Mouse (Mus musculus): Measurements from ENCODE around the gene Papola. TPM values are rescaled to one million over a fixed set of nuclear protein-coding genes. Genes with fewer than 3 reads are reported as not detected.

The Papola gene
- polyA plus RNA-seq, 1 experiment from 2014 or later, result 164 TPM

- Histone ChIP-seq H3K9me3 (replicated peaks; ENCODE audit: control insufficient read depth, low read length) (no peaks in the 10 kb centered on the region), H3K27me3 (replicated peaks; ENCODE audit: control insufficient read depth, insufficient read depth, low read length) (no peaks in the 10 kb centered on the region), H3K9ac (ENCODE audit: low read length) (no peak overlapping the region; the same call in 1 of the 2 replicates), H3K36me3 (ENCODE audit: control insufficient read depth, insufficient read depth, low read length) (peaks cover 15% of the 10 kb centered on the region), H3K4me1 (ENCODE audit: control insufficient read depth, insufficient read depth, low read length) (peaks cover 9% of the 10 kb centered on the region; the same call in 1 of the 2 replicates), H3K4me2 (ENCODE audit: low read length) (no peak overlapping the region), H3K27ac (ENCODE audit: low read depth, low read length) (peak overlapping the region; percentile 66), H3K4me3 (ENCODE audit: low read depth, low read length) (no peak overlapping the region)
- ATAC-seq, result peak; percentile 49; the same call in 1 of the 2 replicates
- peak; percentile 66 for DNase-seq (ENCODE audit: low spot score)
- 51% methylated on average over 12 of the region's 12 CpGs for WGBS
Measured at GRCm38 (mm10) chr12:105843243-105844005, 58.9 kb downstream of the Papola start.

DNA sequence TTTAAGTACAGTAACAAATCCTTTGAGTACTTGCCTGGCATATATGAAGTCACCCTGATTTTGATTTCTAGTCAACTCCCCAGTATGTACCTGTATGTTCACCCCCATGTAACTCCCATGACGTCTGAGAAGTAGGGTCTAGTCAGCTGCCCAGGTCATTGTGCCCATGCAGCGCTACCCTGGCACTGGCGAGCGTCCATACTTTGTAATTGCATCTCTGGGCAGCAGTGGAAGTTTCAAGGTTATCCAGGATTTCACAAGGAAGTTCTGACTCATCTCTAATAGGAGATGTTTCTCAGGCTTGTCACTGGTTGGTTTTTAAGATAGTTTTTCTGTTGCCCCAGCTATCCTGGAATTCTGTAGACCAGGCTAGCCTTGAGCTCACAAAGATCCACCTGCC, 59.9 kb downstream of the Papola start:
- Histone ChIP-seq H3K4me1 (ENCODE audit: control insufficient read depth, insufficient read depth, low read length) (peaks cover 9% of the 10 kb centered on the region; the same call in 1 of the 2 replicates), H3K27me3 (replicated peaks; ENCODE audit: control insufficient read depth, insufficient read depth, low read length) (no peaks in the 10 kb centered on the region), H3K9ac (ENCODE audit: low read length) (no peak overlapping the region), H3K9me3 (replicated peaks; ENCODE audit: control insufficient read depth, low read length) (no peaks in the 10 kb centered on the region), H3K4me3 (ENCODE audit: low read depth, low read length) (no peak overlapping the region), H3K27ac (ENCODE audit: low read depth, low read length) (0 out of 2 replicates have a peak overlapping the region, but pooled peaks have one; percentile 14), H3K4me2 (ENCODE audit: low read length) (no peak overlapping the region), H3K36me3 (ENCODE audit: control insufficient read depth, insufficient read depth, low read length) (peaks cover 13% of the 10 kb centered on the region)
- WGBS, result 90% methylated on average over 4 of the region's 4 CpGs
- DNase-seq (ENCODE audit: low spot score) (no peak), ATAC-seq (no peak)

GRCm38 (mm10) chr12:105849102-105849501, 64.6 kb downstream of the Papola start:
- DNase-seq (ENCODE audit: low spot score) (no peak), ATAC-seq (no peak)
- H3K4me2 ChIP-seq (ENCODE audit: low read length), result no peak overlapping the region
- H3K4me3 ChIP-seq (ENCODE audit: low read depth, low read length), result no peak overlapping the region
- no peak overlapping the region for H3K9ac ChIP-seq (ENCODE audit: low read length)
- H3K4me1 ChIP-seq (ENCODE audit: control insufficient read depth, insufficient read depth, low read length), result peaks cover 6% of the 10 kb centered on the region; the same call in 1 of the 2 replicates
- H3K27ac ChIP-seq (ENCODE audit: low read depth, low read length), result no peak overlapping the region
- no peaks in the 10 kb centered on the region for H3K36me3 ChIP-seq (ENCODE audit: control insufficient read depth, insufficient read depth, low read length)
- no peaks in the 10 kb centered on the region for H3K27me3 ChIP-seq (replicated peaks; ENCODE audit: control insufficient read depth, insufficient read depth, low read length)
- H3K9me3 ChIP-seq (replicated peaks; ENCODE audit: control insufficient read depth, low read length), result no peaks in the 10 kb centered on the region
- WGBS, result 52% methylated on average over 8 of the region's 8 CpGs

DNA sequence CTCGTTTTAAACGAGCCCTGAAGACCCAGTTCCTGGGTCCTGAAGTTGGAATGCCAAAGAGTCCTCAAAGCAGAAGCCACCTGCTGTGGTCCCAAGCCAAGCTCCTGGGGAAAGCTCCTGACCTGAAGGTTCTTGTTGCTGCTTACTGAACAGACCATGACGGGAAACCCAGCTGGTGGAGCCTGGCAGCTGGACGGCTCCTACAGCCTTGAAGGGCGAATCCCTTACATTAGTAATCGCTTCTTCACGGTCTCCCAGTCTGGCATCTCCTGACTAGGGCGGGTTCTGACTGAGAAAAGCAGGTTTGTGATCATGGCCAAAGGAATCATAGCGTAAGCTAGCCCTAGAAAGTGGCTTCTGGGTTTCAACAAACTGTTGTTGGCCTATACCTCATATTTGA, 66.2 kb downstream of the Papola start:
- Histone ChIP-seq H3K4me2 (ENCODE audit: low read length) (no peak overlapping the region), H3K36me3 (ENCODE audit: control insufficient read depth, insufficient read depth, low read length) (no peaks in the 10 kb centered on the region), H3K4me3 (ENCODE audit: low read depth, low read length) (no peak overlapping the region), H3K27me3 (replicated peaks; ENCODE audit: control insufficient read depth, insufficient read depth, low read length) (no peaks in the 10 kb centered on the region), H3K9ac (ENCODE audit: low read length) (no peak overlapping the region), H3K4me1 (ENCODE audit: control insufficient read depth, insufficient read depth, low read length) (peaks cover 12% of the 10 kb centered on the region), H3K9me3 (replicated peaks; ENCODE audit: control insufficient read depth, low read length) (no peaks in the 10 kb centered on the region), H3K27ac (ENCODE audit: low read depth, low read length) (no peak overlapping the region)
- DNase-seq (ENCODE audit: low spot score) (no peak), ATAC-seq (no peak)
- 83% methylated on average over 9 of the region's 9 CpGs for WGBS

- no peak for DNase-seq (ENCODE audit: low spot score)
- H3K9ac ChIP-seq (ENCODE audit: low read length), result no peak overlapping the region
- H3K9me3 ChIP-seq (replicated peaks; ENCODE audit: control insufficient read depth, low read length), result no peaks in the 10 kb centered on the region
- ATAC-seq, result no peak
- 47% methylated on average over 7 of the region's 7 CpGs for WGBS
- H3K4me3 ChIP-seq (ENCODE audit: low read depth, low read length), result no peak overlapping the region
- no peak overlapping the region; the same call in 1 of the 2 replicates for H3K27ac ChIP-seq (ENCODE audit: low read depth, low read length)
- no peaks in the 10 kb centered on the region for H3K36me3 ChIP-seq (ENCODE audit: control insufficient read depth, insufficient read depth, low read length)
- H3K27me3 ChIP-seq (replicated peaks; ENCODE audit: control insufficient read depth, insufficient read depth, low read length), result no peaks in the 10 kb centered on the region
- no peak overlapping the region for H3K4me2 ChIP-seq (ENCODE audit: low read length)
- peaks cover 18% of the 10 kb centered on the region for H3K4me1 ChIP-seq (ENCODE audit: control insufficient read depth, insufficient read depth, low read length)
Measured at GRCm38 (mm10) chr12:105852798-105853197, 68.3 kb downstream of the Papola start.

DNA sequence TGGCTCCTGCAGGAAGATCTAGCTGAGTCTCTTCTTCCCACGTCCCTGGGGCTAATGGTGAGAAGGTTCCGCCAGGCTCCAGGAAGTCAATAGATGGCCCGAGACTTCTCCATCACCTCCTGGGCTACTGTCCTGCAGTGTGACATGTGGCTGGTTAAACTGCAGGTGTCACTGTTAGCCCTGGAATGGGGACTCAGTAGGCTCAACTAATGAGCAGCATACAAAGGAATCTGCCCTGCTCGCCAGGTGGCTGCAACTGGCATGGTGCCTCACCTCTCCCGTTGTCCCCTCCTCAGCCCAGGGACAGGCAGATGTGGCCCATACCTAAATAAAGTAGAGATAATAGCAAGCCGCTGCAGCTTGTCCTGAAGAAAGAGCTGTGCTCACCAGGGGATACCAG, 70.1 kb downstream of the Papola start:
- H3K27me3 ChIP-seq (replicated peaks; ENCODE audit: control insufficient read depth, insufficient read depth, low read length), result no peaks in the 10 kb centered on the region
- peak; percentile 82 for DNase-seq (ENCODE audit: low spot score)
- no peaks in the 10 kb centered on the region for H3K9me3 ChIP-seq (replicated peaks; ENCODE audit: control insufficient read depth, low read length)
- no peak overlapping the region for H3K4me2 ChIP-seq (ENCODE audit: low read length)
- H3K36me3 ChIP-seq (ENCODE audit: control insufficient read depth, insufficient read depth, low read length), result no peaks in the 10 kb centered on the region
- H3K4me3 ChIP-seq (ENCODE audit: low read depth, low read length), result no peak overlapping the region
- ATAC-seq, result peak; percentile 78
- peak overlapping the region; percentile 29; the same call in 1 of the 2 replicates for H3K9ac ChIP-seq (ENCODE audit: low read length)
- H3K4me1 ChIP-seq (ENCODE audit: control insufficient read depth, insufficient read depth, low read length), result peaks cover 21% of the 10 kb centered on the region
- 0 out of 2 replicates have a peak overlapping the region, but pooled peaks have one; percentile 55 for H3K27ac ChIP-seq (ENCODE audit: low read depth, low read length)
- 26% methylated on average over 6 of the region's 6 CpGs for WGBS

DNA sequence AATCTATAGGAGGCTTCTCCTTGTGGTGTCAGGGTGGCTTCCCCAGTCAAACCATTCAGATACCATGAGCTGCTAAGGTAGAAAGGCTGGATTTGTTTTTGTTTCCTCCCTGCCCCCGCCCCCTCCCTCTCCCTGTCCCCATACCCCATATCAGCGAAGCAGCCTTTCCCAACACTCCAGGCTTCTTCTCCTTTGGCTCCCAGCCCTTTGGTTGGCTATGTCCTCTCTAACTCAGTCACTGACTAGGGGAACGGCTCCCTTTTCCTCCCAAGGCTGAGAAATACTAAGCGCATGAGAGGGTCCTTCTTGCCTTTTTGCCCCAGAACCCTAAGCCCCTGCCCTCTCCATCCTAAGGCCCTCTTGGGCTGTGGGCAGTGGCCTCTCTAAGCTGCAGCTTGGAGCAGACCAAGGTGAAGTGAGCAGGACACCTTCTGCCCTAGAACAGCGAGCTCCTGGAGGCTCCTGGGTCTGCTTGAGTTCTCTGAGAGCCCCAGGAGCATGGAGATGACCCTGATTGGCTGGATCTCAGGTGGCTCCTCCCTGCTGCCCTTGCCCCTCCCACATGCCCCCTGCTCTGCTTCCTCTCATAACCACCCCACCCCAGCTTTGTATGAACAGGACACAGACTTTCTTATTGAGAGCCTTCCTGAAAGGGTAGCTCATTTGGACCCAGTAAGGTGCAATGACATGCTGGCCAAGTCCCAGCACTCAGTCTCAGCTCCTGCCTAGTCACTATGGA, 73.6 kb downstream of the Papola start:
- DNase-seq (ENCODE audit: low spot score) (no peak), ATAC-seq (no peak)
- H3K4me1 ChIP-seq (ENCODE audit: control insufficient read depth, insufficient read depth, low read length), result peaks cover 20% of the 10 kb centered on the region

DNA sequence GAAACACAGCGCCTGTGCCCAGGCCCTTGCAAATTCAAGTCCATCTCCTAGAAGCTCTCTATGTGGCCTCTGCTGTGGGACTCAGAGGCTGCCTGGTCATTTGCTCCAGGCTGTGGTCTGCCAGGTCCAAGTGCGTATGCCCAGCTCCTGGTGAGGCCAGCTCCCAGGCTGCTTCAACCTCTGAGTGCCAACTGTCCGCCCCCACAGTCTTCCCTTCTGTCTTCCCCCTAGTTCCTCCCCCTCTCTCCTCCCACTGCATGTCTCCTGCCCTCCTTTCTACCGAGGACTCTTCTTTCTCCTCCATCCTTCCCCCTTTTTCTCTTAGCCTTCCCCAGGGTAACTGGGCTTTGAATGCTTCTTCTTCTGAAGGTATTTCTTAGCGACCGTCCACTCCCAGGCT, 77.6 kb downstream of the Papola start:
- Histone ChIP-seq H3K4me1 (ENCODE audit: control insufficient read depth, insufficient read depth, low read length) (peaks cover 15% of the 10 kb centered on the region), H3K27ac (ENCODE audit: low read depth, low read length) (peak overlapping the region; percentile 40; the same call in 1 of the 2 replicates)
- ATAC-seq, result no peak

More for the DNA sequence above, 73.6 kb downstream of the Papola start:
- no peak overlapping the region for H3K4me3 ChIP-seq (ENCODE audit: low read depth, low read length)
- no peak overlapping the region for H3K4me2 ChIP-seq (ENCODE audit: low read length)
- no peaks in the 10 kb centered on the region for H3K36me3 ChIP-seq (ENCODE audit: control insufficient read depth, insufficient read depth, low read length)
- H3K27ac ChIP-seq (ENCODE audit: low read depth, low read length), result no peak overlapping the region
- H3K9me3 ChIP-seq (replicated peaks; ENCODE audit: control insufficient read depth, low read length), result no peaks in the 10 kb centered on the region
- 66% methylated on average over 5 of the region's 5 CpGs for WGBS
- H3K9ac ChIP-seq (ENCODE audit: low read length), result no peak overlapping the region
- no peaks in the 10 kb centered on the region for H3K27me3 ChIP-seq (replicated peaks; ENCODE audit: control insufficient read depth, insufficient read depth, low read length)

More for the DNA sequence above, 77.6 kb downstream of the Papola start:
- Histone ChIP-seq H3K9me3 (replicated peaks; ENCODE audit: control insufficient read depth, low read length) (peaks cover 3% of the 10 kb centered on the region; the same call in 1 of the 2 replicates), H3K4me2 (ENCODE audit: low read length) (no peak overlapping the region), H3K4me3 (ENCODE audit: low read depth, low read length) (no peak overlapping the region), H3K9ac (ENCODE audit: low read length) (no peak overlapping the region), H3K36me3 (ENCODE audit: control insufficient read depth, insufficient read depth, low read length) (no peaks in the 10 kb centered on the region), H3K27me3 (replicated peaks; ENCODE audit: control insufficient read depth, insufficient read depth, low read length) (no peaks in the 10 kb centered on the region)
- WGBS, result 60% methylated on average over 6 of the region's 6 CpGs
- DNase-seq (ENCODE audit: low spot score), result no peak
